Mouse (Mus musculus) gastrocnemius, postnatal 10 days (tissue): Measurements from ENCODE around the gene Slc25a3. TPM values are rescaled to one million over a fixed set of nuclear protein-coding genes. Genes with fewer than 3 reads are reported as not detected.

ENCODE experiments used
- DNase-seq: peaks from one replicate; pipeline ENCODE4 v3.0.0; 2021; ENCODE audit warnings: mixed read lengths
- total RNA-seq, 2 experiments: library from RNA; stranded (reverse); gene quantifications; 2 replicates each; pipeline ENCODE4 v1.2.3; 2021

Gene Slc25a3
- total RNA-seq, 2 experiments from 2014 or later: 776 to 917 TPM

DNA sequence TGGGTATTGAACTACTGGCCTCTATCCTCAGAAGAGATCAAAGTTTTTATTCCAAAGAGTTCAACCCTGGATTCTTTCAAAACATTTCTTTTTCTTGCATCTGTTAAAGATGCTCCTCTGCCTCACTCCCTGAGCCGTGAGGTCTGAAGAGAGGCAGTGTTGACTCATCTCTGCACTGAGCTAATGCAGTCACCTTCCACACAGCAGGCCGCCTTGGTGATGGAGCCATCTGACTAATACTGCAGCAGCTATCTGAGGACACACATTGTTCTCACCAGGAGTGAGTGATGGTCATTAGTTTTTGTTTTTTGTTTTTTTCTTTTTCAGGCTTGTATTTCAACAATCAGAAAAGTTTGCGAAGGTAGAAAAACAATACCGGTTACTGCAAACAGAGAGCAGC lies 31.0 kb downstream of the Slc25a3 start:
- no peak for DNase-seq

DNA sequence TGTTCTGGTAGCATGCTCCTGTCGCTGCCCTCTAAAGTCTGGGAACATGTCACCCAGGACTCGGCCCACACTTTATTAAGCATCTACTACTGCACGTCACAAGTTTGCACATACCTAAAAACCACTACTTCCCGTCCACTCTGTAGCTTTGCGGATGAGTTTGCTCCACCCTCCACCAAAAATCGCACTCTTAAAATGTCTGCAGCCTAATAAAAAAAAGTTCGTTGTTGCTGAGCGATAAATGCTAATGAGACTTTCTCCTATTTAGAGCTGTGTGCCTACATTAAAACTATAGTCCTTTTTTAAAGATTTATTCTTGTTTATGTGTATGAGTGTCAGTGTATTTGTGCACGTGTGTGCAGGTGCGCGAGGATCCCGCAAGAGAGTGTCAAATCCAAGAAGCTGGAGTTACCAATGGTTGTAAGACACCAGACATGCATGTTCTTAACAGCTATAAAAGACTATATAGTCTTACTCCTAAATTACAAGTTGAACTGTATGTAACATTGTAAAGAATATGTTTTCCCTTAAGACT lies 40.4 kb downstream of the Slc25a3 start:
- DNase-seq: no peak

DNA sequence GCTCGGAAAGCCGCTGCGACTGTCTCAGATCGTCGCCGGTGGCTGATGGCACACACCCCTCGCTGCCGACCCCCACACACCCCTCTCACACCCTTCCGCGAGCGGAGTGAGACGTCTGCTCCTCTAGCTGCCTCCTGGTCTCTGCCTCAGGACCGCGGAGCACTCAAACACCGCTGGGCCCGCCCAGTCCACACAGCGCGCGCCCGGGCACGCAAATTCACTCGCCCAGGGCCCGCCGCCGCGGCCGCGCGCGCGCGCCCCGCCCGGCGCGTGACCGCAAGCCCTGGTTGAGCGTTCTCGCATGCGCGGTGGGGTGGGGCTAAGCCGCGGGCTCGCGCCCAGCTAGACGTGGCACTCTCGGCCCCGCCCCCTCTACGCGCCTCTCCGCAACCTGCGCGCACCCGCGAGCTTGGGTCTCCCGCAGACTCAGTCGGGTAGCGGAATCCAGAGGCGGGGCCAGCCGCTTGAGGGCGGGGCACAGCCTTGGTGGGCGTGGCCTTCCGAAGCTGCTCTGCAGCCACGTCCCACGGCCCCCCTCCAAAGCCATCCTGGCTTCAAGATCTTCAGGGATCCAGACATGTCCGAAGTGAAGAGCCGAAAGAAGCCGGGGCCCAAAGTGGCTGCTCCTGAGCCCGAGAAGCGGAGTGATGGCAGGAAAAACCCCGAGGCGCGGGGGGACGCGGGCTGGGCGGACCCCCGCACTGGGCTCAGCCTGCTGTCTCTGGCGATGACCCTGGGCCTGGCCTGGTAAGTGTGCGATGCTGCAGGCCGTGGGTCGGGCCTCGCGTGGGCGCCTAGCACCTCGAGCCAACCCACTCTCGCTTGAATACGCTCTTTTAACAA lies 41.1 kb downstream of the Slc25a3 start, which contains the start of the genes Apaf1 and Ikbip:
Gene Apaf1 (minus strand): TSS at position 221 of the 843 bp plus-strand sequence.
Gene Ikbip (plus strand): TSS at position 391 of the 843 bp plus-strand sequence.
- peak; percentile 100 for DNase-seq

DNA sequence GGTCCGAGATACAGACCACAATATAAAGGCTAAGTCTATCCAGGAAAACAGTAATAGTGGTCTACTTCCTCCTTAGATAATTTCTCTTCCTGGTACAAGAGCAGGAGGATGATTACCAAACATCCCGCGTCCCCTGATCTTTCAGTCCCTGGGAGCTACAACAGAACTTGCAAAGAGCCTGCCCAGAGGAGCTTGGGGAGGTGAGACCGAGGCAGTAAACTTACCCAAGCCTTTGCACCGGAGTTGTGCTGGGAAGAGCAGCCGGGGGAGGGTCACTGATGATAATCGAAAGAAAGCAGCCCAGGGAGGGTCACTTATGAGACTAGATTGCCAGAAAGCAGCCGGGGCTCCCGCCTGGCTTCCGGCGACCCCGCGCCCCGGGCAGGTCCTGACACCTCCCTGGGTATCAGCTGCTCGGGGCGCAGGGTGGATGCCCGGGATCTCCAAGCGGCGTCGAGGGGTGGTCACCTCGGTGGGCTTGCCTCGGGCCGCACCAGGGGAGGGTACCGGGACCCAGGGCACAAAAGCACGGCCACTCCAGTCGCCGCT lies 41.8 kb downstream of the Slc25a3 start:
- no peak for DNase-seq

DNA sequence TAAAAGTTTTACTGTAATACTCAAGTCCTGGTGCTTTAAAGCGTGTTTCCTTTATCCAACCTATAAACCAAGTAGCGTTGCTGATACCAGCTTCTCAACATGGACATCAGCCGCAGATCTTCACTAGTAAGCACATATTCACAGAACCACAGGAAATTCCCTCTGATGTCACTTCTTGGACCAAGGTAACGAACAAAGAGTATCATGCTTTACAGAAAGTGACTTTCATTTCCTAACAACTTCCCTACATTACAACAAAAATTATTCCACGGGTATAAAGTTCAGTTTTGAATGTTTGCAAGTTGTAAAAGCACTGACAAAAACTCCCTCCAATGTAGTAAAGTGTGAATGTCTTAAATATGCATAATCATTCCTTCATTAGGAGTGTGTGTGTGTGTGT lies 43.3 kb downstream of the Slc25a3 start:
- no peak for DNase-seq

DNA sequence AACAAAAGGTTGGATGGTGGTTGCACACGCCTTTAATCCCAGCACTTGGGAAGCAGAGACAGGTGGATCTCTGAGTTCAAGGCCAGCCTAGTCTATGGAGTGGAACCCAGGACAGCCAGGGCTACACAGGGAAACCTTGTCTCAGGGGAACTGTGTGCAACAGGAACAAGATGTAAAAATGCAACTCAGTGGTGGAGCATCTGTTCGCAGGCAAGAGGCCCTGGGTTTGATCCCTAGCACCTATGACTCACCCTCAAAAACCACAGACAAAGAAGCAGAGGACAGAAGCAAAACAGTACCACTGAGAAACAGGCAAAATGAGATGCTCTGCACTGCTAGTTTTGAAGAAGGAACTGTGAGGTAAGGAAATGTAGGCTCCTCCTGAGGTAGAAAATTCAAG lies 47.2 kb downstream of the Slc25a3 start:
- no peak for DNase-seq

DNA sequence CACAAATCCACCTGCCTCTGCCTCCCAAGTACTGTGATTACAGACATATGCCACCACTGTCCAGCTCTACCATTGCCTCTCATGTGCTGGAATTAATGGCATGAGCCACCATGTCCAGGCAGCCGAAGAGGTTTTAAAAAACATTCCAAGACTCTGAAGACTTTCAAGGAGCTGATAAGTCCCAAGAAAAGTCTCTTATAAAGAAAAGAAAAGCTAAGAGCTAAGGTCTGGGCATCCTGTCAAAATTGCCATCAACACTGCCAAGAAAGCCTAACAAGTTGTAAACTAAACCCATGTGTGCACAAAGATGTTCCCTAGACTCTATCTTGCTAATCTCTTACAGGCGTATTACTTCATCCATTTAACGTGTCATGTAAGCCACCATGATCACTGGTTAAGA lies 50.5 kb downstream of the Slc25a3 start:
- DNase-seq: peak; percentile 50

DNA sequence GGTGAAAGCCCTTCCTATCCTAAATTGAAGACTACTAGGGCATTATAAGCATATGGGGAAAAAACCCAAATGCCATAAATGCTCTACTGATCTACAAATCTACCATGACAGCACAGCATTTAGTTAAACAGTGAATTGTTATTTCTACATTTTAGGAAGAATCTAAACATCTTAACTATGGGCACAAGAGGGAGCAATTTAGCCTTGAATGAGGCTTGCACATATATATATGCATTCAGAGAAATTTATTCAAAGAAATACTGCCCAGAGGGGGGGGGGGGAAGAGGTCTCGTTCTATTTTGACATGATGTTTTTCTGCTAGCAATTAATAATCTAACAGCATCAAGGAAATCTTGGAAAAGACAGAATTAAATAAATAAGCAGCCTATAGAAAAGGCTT lies 52.1 kb downstream of the Slc25a3 start:
- no peak for DNase-seq

Other genes starting within 250 kb of the Slc25a3 start
- 10 to 100 TPM in 1 of 2 experiments, 1 to 10 TPM in 1; 6.7 to 10.0 TPM for gene Apaf1, start 41.3 kb downstream of the Slc25a3 start, total RNA-seq
- gene Ikbip, start 41.1 kb downstream of the Slc25a3 start, total RNA-seq: 10 to 100 TPM; 25.2 to 32.3 TPM
- 100 to 1,000 TPM in 1 of 2 experiments, 10 to 100 TPM in 1; 84.2 to 106 TPM for gene Tmpo, start 57.3 kb upstream of the Slc25a3 start, total RNA-seq